Mouse (Mus musculus): ENCODE measurements around the gene Chrdl1.

The Chrdl1 gene

GRCm38 (mm10) chrX:143393791-143394369 lies at the start of gene Chrdl1:
Chrdl1 (minus strand) TSS chrX:143394262.
- no peak for DNase-seq

- no peak for DNase-seq
These were observed 48.6 kb upstream of the Chrdl1 start for GRCm38 (mm10) chrX:143442638-143443037.

- DNase-seq, result no peak
These were observed 10.5 kb upstream of the Chrdl1 start for GRCm38 (mm10) chrX:143404601-143405000.

GRCm38 (mm10) chrX:143366256-143366959 lies 27.7 kb downstream of the Chrdl1 start:
- DNase-seq, result no peak

- no peak for DNase-seq
These were observed 46.8 kb downstream of the Chrdl1 start for GRCm38 (mm10) chrX:143347227-143347626.

- no peak for DNase-seq
These were observed 47.3 kb downstream of the Chrdl1 start for GRCm38 (mm10) chrX:143346739-143347138.

GRCm38 (mm10) chrX:143344509-143345495 lies 49.3 kb downstream of the Chrdl1 start:
- no peak for DNase-seq

- no peak for DNase-seq
These were observed 55.9 kb downstream of the Chrdl1 start for GRCm38 (mm10) chrX:143338156-143338555.

GRCm38 (mm10) chrX:143337561-143337960 lies 56.5 kb downstream of the Chrdl1 start:
- DNase-seq, result no peak

- DNase-seq, result no peak
These were observed 57.4 kb downstream of the Chrdl1 start for GRCm38 (mm10) chrX:143336661-143337060.

- DNase-seq, result no peak
These were observed 58.2 kb downstream of the Chrdl1 start for GRCm38 (mm10) chrX:143335846-143336245.

GRCm38 (mm10) chrX:143313166-143313565 lies 80.9 kb downstream of the Chrdl1 start:
- no peak for DNase-seq

GRCm38 (mm10) chrX:143294726-143295125 lies 99.3 kb downstream of the Chrdl1 start:
- DNase-seq, result no peak

GRCm38 (mm10) chrX:143275202-143275601 lies 118.9 kb downstream of the Chrdl1 start:
- no peak for DNase-seq

- DNase-seq, result no peak
These were observed 143.4 kb downstream of the Chrdl1 start for GRCm38 (mm10) chrX:143250709-143251108.
